8 mouse cellular contexts compared by ENCODE assay signal in the genomic region with DNA sequence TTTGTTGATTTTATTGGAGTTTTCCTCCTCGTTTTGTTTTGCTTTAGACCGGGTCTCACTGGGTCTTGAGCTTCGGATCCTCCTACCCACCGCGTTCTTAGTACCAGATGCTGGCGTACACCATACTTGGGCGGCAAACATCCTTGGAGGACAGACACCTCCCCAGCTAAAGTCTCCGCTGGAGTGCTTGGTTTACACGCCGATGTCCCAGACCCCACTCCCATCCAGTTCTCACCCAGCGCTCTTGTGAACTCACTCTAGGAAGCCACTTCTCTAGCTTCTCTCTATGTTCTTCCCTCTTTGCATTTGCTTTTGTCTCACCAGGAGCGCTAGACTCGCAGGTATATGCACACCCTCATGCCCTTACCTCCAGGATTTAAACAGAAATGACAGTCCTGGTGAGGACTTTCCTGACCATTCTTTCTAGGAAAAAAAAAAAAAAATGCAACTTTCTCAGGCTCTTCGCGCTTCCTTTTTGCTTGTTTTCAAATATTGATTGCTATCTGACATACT. TPM values are rescaled to one million over a fixed set of nuclear protein-coding genes. Genes with fewer than 3 reads are reported as not detected.
DNase-seq lines count a peak whose midpoint lies in the region; ATAC-seq and TF ChIP-seq lines count a peak whose summit lies in the region.

No protein-coding gene starts in this region.

- H3ac ChIP-seq in myocyte (ENCODE audit: control insufficient read depth, insufficient read length): peak overlapping the region; percentile 82

- H3K4me3 ChIP-seq in kidney, postnatal 0 days (replicated peaks; ENCODE audit: low read depth, low read length): peak overlapping the region; percentile 98
- H3K4me3 ChIP-seq in embryonic facial prominence, embryonic 10.5 days: peak overlapping the region; percentile 100
- H3K4me3 ChIP-seq in intestine, embryonic 14.5 days (ENCODE audit: low read depth, low read length): peak overlapping the region; percentile 99
- H3K4me3 ChIP-seq in myocyte: peak overlapping the region; percentile 70

- TF ChIP-seq CTCF in kidney, postnatal 0 days (IDR thresholded peaks at IDR 0.05; ENCODE audit: low read depth): no peak

- peak; percentile 73 for ATAC-seq in kidney, postnatal 0 days (replicated peaks; ENCODE audit: low FRiP score, low read depth)
- ATAC-seq in intestine, embryonic 14.5 days (replicated peaks; ENCODE audit: low FRiP score, low TSS enrichment, low read depth): peak; percentile 73

- peak overlapping the region; percentile 54 for H3K9ac ChIP-seq in kidney, postnatal 0 days (ENCODE audit: low read depth, low read length)
- H3K9ac ChIP-seq in intestine, embryonic 14.5 days (ENCODE audit: low read length): peak overlapping the region; percentile 100

- no peaks in the 10 kb centered on the region for H3K9me3 ChIP-seq in kidney, postnatal 0 days (replicated peaks; ENCODE audit: low read length)
- H3K9me3 ChIP-seq in embryonic facial prominence, embryonic 10.5 days: no peaks in the 10 kb centered on the region
- no peaks in the 10 kb centered on the region for H3K9me3 ChIP-seq in intestine, embryonic 14.5 days (ENCODE audit: control insufficient read depth, low read length)

- no peak for TF ChIP-seq POLR2A in myocyte (IDR thresholded peaks at IDR 0.05; ENCODE audit: insufficient read length, low read depth)

- peak overlapping the region; percentile 63 for H3K4me2 ChIP-seq in kidney, postnatal 0 days (ENCODE audit: low read length)
- H3K4me2 ChIP-seq in intestine, embryonic 14.5 days (ENCODE audit: low read length): peak overlapping the region; percentile 92
- peak overlapping the region; percentile 90 for H3K4me2 ChIP-seq in myocyte (ENCODE audit: low read depth)

- peak overlapping the region; percentile 97 for H3K27ac ChIP-seq in kidney, postnatal 0 days
- H3K27ac ChIP-seq in embryonic facial prominence, embryonic 10.5 days (replicated peaks): peak overlapping the region; percentile 99
- peak overlapping the region; percentile 95 for H3K27ac ChIP-seq in intestine, embryonic 14.5 days (ENCODE audit: low read depth)

- H3K79me2 ChIP-seq in myocyte (ENCODE audit: control insufficient read depth, insufficient read depth): peaks cover 43% of the 10 kb centered on the region

- H3K27me3 ChIP-seq in kidney, postnatal 0 days (ENCODE audit: insufficient read depth, low read length): no peaks in the 10 kb centered on the region
- no peaks in the 10 kb centered on the region for H3K27me3 ChIP-seq in embryonic facial prominence, embryonic 10.5 days (replicated peaks; ENCODE audit: low read depth, poor library complexity, severe bottlenecking)
- no peaks in the 10 kb centered on the region for H3K27me3 ChIP-seq in intestine, embryonic 14.5 days (replicated peaks; ENCODE audit: control insufficient read depth, insufficient read depth, low read length)
- no peaks in the 10 kb centered on the region for H3K27me3 ChIP-seq in myocyte (ENCODE audit: control insufficient read depth, insufficient read depth, insufficient read length)

- no peak for DNase-seq in kidney, postnatal 0 days (ENCODE audit: low spot score)
- DNase-seq in kidney, postnatal 25 days: no peak
- no peak for DNase-seq in embryonic facial prominence, embryonic 10.5 days (ENCODE audit: low spot score)
- DNase-seq in intestine, embryonic 14.5 days (ENCODE audit: low spot score): no peak
- DNase-seq in testis, postnatal 10 days (ENCODE audit: low spot score): no peak
- no peak for DNase-seq in layer of hippocampus, postnatal 14 days (ENCODE audit: low spot score in 2 of 2)
- no peak for DNase-seq in B cell, adult 2 months

- whole genome bisulfite sequencing in kidney, postnatal 0 days: 3% methylated on average over 15 of the region's 15 CpGs
- under 1% methylated on average over 15 of the region's 15 CpGs for WGBS in embryonic facial prominence, embryonic 10.5 days
- WGBS in intestine, embryonic 14.5 days: 1% methylated on average over 15 of the region's 15 CpGs

- H3K36me3 ChIP-seq in kidney, postnatal 0 days (ENCODE audit: insufficient read depth, low read length): peaks cover 12% of the 10 kb centered on the region; the same call in 1 of the 2 replicates
- H3K36me3 ChIP-seq in embryonic facial prominence, embryonic 10.5 days (replicated peaks): peaks cover 27% of the 10 kb centered on the region
- H3K36me3 ChIP-seq in intestine, embryonic 14.5 days (ENCODE audit: control insufficient read depth, insufficient read depth, low read length): peaks cover 26% of the 10 kb centered on the region
- H3K36me3 ChIP-seq in myocyte (ENCODE audit: control insufficient read depth, insufficient read depth): peaks cover 19% of the 10 kb centered on the region

- H3K4me1 ChIP-seq in kidney, postnatal 0 days (replicated peaks; ENCODE audit: insufficient read depth, low read length): peaks cover 11% of the 10 kb centered on the region; the same call in 1 of the 2 replicates
- peaks cover 17% of the 10 kb centered on the region for H3K4me1 ChIP-seq in embryonic facial prominence, embryonic 10.5 days
- peaks cover 19% of the 10 kb centered on the region for H3K4me1 ChIP-seq in intestine, embryonic 14.5 days (replicated peaks; ENCODE audit: control insufficient read depth, insufficient read depth, low read length)

TF ChIP-seq in myocyte, 11 proteins besides CTCF, POLR2A, EP300 and RAD21:
- no peak for TF ChIP-seq POLR2AphosphoS2 (IDR thresholded peaks at IDR 0.05; ENCODE audit: insufficient read length, low read depth)

RNA-seq across cellular contexts. Expression of gene Snrpb, which starts 0.4 kb away (rescaled TPM):
- 497 and 532 TPM in 2 replicates for polyA plus RNA-seq in kidney, postnatal 0 days (2015; fragmentation: Nextera tagmentation; extraction: Ambion mirVana)
- 898 and 946 TPM in 2 replicates for polyA plus RNA-seq in embryonic facial prominence, embryonic 10.5 days (2016; fragmentation: Nextera tagmentation; extraction: Ambion mirVana)
- polyA plus RNA-seq in intestine, embryonic 14.5 days (2014; fragmentation: Nextera tagmentation; extraction: Ambion mirVana): 638 and 666 TPM in 2 replicates
- 526 TPM for polyA plus RNA-seq in myocyte (2012; fragmentation: generic; extraction: Trizol)
- total RNA-seq in layer of hippocampus, postnatal 14 days (2021): 100 to 1,000 TPM; 102 TPM

RNA-seq across cellular contexts. Expression of gene Tmc2, which starts 15.4 kb away (rescaled TPM):
- polyA plus RNA-seq in kidney, postnatal 0 days (2015; fragmentation: Nextera tagmentation; extraction: Ambion mirVana): not detected in 2 replicates
- polyA plus RNA-seq in embryonic facial prominence, embryonic 10.5 days (2016; fragmentation: Nextera tagmentation; extraction: Ambion mirVana): not detected in 2 replicates
- polyA plus RNA-seq in intestine, embryonic 14.5 days (2014; fragmentation: Nextera tagmentation; extraction: Ambion mirVana): not detected in 2 replicates
- not detected for polyA plus RNA-seq in myocyte (2012; fragmentation: generic; extraction: Trizol)
- total RNA-seq in layer of hippocampus, postnatal 14 days (2021): not detected
